Mouse (Mus musculus) small intestine, adult 2 months (tissue): ENCODE measurements at regions not wholly inside any gene's neighbourhood (a gene's known extent, or its start where the extent isn't known, plus 50 kb on each side); places are given as distances from the start of the nearest gene placed in this dataset.

Experiments
- CTCF ChIP-seq: fragments of 200-500 bp; IDR thresholded peaks from 2 replicates; pipeline ENCODE4 v1.5.1; 2012; ENCODE audit warnings: low read depth, mild to moderate bottlenecking, control low read depth, inconsistent platforms, low read length, moderate library complexity, mixed read lengths; ENCODE audit not compliant: insufficient replicate concordance, insufficient read length; ENCODE audit errors: extremely low read depth
- POLR2A ChIP-seq: fragments of 200-500 bp; IDR thresholded peaks from 2 replicates; pipeline ENCODE4 v1.6.1; 2012; ENCODE audit warnings: low read depth, mild to moderate bottlenecking, control low read depth, inconsistent platforms, low read length, moderate library complexity

- TF ChIP-seq CTCF (peak; percentile 59; the same call in 1 of the 2 replicates), POLR2A (no peak)
These were observed 118.3 kb downstream of the S1pr1 start for GRCm38 (mm10) chr3:115596523-115596922.
